Mouse (Mus musculus): Measurements from ENCODE around the gene Scgb1b20. TPM values are rescaled to one million over a fixed set of nuclear protein-coding genes. Genes with fewer than 3 reads are reported as not detected.

The Scgb1b20 gene
- polyA plus RNA-seq (2017; shearing (Covaris generic)), result not detected

GRCm38 (mm10) chr7:33372934-33373333 is at the start of gene Scgb1b20:
Gene Scgb1b20 (plus strand): TSS chr7:33373234.

GRCm38 (mm10) chr7:33366222-33366621 is 6.8 kb upstream of the Scgb1b20 start, which contains the start of gene Scgb2b20:
Gene Scgb2b20 (minus strand): TSS chr7:33366322.

Other genes with a start within 250 kb of the Scgb1b20 start
- gene Scgb2b18, start 199.4 kb upstream of the Scgb1b20 start, polyA plus RNA-seq (2017; shearing (Covaris generic)), result not detected
- gene Scgb1b18, start 187.7 kb upstream of the Scgb1b20 start, polyA plus RNA-seq (2017; shearing (Covaris generic)), result not detected
- not detected for gene Scgb2b19, start 92.9 kb upstream of the Scgb1b20 start, polyA plus RNA-seq (2017; shearing (Covaris generic))
- gene Scgb1b19, start 85.9 kb upstream of the Scgb1b20 start, polyA plus RNA-seq (2017; shearing (Covaris generic)), result not detected
- gene Scgb2b20, start 6.9 kb upstream of the Scgb1b20 start, polyA plus RNA-seq (2017; shearing (Covaris generic)), result not detected
- not detected for gene Scgb2b21, start 147.2 kb downstream of the Scgb1b20 start, polyA plus RNA-seq (2017; shearing (Covaris generic))